Mouse (Mus musculus) ES-E14 (cell line): ENCODE measurements around the gene Rrad. TPM values are rescaled to one million over a fixed set of nuclear protein-coding genes. Genes with fewer than 3 reads are reported as not detected.
A peak's percentile ranks its signal among the peaks of the same experiment; 100 is the strongest.
"Not testable (repeated sequence)": the region's sequence is repeated elsewhere in the genome, so short reads cannot be mapped to it uniquely, and the experiment has no call there.

ENCODE experiments used
- DNase-seq: peaks from one replicate; pipeline ENCODE4 v3.0.0-alpha.2; 2013; ENCODE audit warnings: low read depth, low spot score
- H3K27ac ChIP-seq: 2 replicates; pipeline ENCODE4 v1.5.1; 2012; ENCODE audit warnings: low read depth, mild to moderate bottlenecking, low read length, moderate library complexity, mixed read lengths; ENCODE audit not compliant: poor library complexity, insufficient read depth, severe bottlenecking
- H3K36me3 ChIP-seq: 2 replicates; pipeline ENCODE4 v1.6.1; 2012; ENCODE audit warnings: mild to moderate bottlenecking, low read length, moderate library complexity, mixed read lengths; ENCODE audit not compliant: control insufficient read depth, poor library complexity, insufficient read depth, severe bottlenecking
- H3K4me1 ChIP-seq, 2 experiments: fragments of 150-350 bp in 1 of 2; sonication (generic) in 1 of 2; 2 replicates each; pipeline ENCODE4 v1.6.1; 2012; ENCODE audit warnings: low read length in 2 of 2, mild to moderate bottlenecking in 1 of 2, mixed read lengths in 1 of 2; ENCODE audit not compliant: control insufficient read depth in 2 of 2, insufficient read depth in 2 of 2, poor library complexity in 1 of 2
- H3K4me3 ChIP-seq, 2 experiments: fragments of 150-350 bp in 1 of 2; sonication (generic) in 1 of 2; 2 replicates each; pipeline ENCODE4 v1.5.1; 2012; ENCODE audit warnings: low read length in 2 of 2, low read depth in 1 of 2, mild to moderate bottlenecking in 1 of 2, mixed read lengths in 1 of 2; ENCODE audit not compliant: insufficient read depth in 1 of 2, poor library complexity in 1 of 2, severe bottlenecking in 1 of 2
- H3K9ac ChIP-seq: 2 replicates; pipeline ENCODE4 v1.6.1; 2012; ENCODE audit warnings: low read depth, mild to moderate bottlenecking, low read length, mixed read lengths; ENCODE audit not compliant: poor library complexity, insufficient read depth, severe bottlenecking
- H3K9me3 ChIP-seq: fragments of 150-350 bp; sonication (generic); 2 replicates; pipeline ENCODE4 v1.6.1; 2012; ENCODE audit warnings: low read depth, mild to moderate bottlenecking, low read length; ENCODE audit not compliant: control insufficient read depth, insufficient read depth
- CHD2 ChIP-seq: IDR thresholded peaks from 2 replicates; pipeline ENCODE4 v1.6.1; 2014; ENCODE audit warnings: mild to moderate bottlenecking, low read depth, low read length, inconsistent platforms
- HCFC1 ChIP-seq: IDR thresholded peaks from 2 replicates; pipeline ENCODE4 v1.6.1; 2012; ENCODE audit warnings: low read length, inconsistent platforms, borderline replicate concordance; ENCODE audit not compliant: insufficient read depth
- MAFK ChIP-seq: IDR thresholded peaks from 2 replicates; pipeline ENCODE4 v1.6.1; 2014; ENCODE audit warnings: mild to moderate bottlenecking, low read depth, low read length, inconsistent platforms; ENCODE audit not compliant: insufficient read depth
- ZC3H11A ChIP-seq: IDR thresholded peaks from 2 replicates; pipeline ENCODE4 v1.6.1; 2012; ENCODE audit warnings: low read depth, mild to moderate bottlenecking, inconsistent platforms, low read length, borderline replicate concordance
- ZNF384 ChIP-seq: IDR thresholded peaks from 2 replicates; pipeline ENCODE4 v1.6.1; 2012; ENCODE audit warnings: low read depth, low read length, inconsistent platforms
- in situ Hi-C, 2 experiments: fragments of 600-800 bp; cut with MboI; formaldehyde crosslinking; loops; one replicate each; pipeline ENCODE4 v1.15.1; 2025; ENCODE audit warnings: low sequenced_read_pairs in 2 of 2, inconsistent platforms in 1 of 2; ENCODE audit not compliant: unreplicated experiment in 2 of 2
- total RNA-seq: library from RNA; depleted of rRNA; stranded (reverse); fragments of 300-350 nt; gene quantifications from 2 replicates; pipeline ENCODE4 v1.2.3, GENCODE M21; 2012; rRNA removed

Gene Rrad
- total RNA-seq = 2.7 and 3.4 TPM in 2 replicates

DNA sequence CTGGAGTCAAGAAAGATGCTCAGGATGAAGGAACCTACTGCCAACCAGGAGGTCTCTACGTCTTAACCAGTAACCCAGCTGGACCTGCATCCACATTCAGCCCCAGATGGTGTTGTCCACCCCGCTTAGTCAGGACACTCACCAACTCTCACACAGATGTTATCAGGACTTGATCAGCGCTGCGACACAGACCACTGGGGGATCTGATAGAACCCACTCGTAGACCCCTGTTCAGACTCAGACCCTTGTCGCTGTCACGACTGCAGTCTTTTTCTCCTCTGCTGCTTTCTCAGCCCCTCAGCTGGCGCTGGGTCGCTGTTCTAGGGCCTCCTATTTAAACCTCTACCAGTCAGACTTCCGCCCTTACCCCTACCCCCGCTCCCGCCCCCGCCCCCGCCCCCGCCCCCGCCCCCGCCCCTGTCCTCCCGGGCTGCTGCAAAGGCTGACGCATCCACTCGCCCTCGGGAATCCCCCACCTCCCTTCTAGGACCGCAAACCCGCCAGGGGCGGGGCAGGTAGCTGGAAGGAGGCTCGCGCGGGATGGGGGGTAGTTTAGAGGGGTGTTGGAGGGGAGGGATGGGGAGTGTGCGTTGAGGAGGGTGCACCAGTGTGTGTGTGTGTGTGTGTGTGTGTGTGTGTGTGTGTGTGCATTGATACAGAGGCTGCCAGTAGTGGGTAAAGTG lies at the start of gene Rrad:
TSS of gene Rrad (minus strand) at position 347 of the 683 bp plus-strand sequence.
- H3K27ac ChIP-seq = no peak within 1 kb of the TSS
- H3K9me3 ChIP-seq = no peaks in the 10 kb centered on the region
- TF ChIP-seq MAFK (no peak), ZC3H11A (no peak), ZNF384 (no peak)
- peak within 1 kb of the TSS; percentile 34 to 52 for H3K4me3 ChIP-seq
- H3K36me3 ChIP-seq = no peaks in the 10 kb centered on the region
- in situ Hi-C loops = loop anchor here in 1 of 2 experiments (25.0 kb wide), 1 partner anchor 631 kb away; the partner anchor contains the start of genes B3gnt9, Fbxl8, Hsf4 and Tradd
- peaks cover 0 to 11% of the 10 kb centered on the region in 2 experiments; a peak in 2 of 4 replicates for H3K4me1 ChIP-seq
- peak within 1 kb of the TSS; percentile 33; the same call in 1 of the 2 replicates for H3K9ac ChIP-seq
- no peak for DNase-seq

DNA sequence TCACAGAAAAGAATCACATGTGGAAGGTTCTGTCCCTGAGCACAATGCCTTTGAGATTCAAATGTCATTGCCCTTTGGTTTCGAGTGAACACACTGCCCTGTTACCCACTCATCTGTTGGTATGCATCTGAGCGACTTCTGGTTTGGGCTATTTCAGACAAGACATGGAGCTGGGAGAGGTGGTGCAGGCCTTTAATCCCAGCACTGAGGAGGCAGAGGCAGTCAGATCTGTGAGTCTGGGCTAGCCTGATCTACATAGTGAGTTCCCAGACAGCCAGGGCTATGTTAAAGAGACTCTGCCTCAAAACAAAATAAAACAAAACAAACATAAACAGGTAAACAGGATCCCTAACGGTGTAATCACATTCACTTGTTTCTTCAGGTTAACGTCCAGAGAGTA lies 24.5 kb upstream of the Rrad start:
- TF ChIP-seq ZNF384 = no peak
- no peak for TF ChIP-seq MAFK
- TF ChIP-seq ZC3H11A = no peak
- no peak for TF ChIP-seq HCFC1
- no peak for TF ChIP-seq CHD2
- Histone ChIP-seq H3K9ac (no peak overlapping the region), H3K27ac (no peak overlapping the region), H3K36me3 (no peaks in the 10 kb centered on the region), H3K9me3 (no peaks in the 10 kb centered on the region), H3K4me3 (no peak overlapping the region), H3K4me1 (no peaks in the 10 kb centered on the region)
- DNase-seq = no peak
- in situ Hi-C loops = no loop called here

DNA sequence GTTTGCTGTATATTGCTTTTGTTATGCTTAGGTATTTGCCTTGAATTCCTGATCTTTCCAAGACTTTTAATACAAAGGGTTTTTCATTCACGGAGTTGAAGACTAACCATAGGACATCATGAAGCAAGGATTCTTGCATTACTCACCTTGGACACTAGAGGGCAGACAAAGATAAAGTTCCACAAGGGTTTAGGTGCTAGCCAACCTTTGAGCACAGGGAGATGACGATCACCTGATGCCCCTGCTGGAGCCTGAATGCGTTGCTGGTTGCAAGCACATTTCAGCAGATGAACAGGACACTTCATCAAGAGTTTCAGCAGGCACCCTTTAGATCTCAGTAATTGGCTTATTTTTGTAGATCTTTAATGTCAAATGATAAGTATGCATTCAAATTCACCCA lies 23.9 kb upstream of the Rrad start:
- in situ Hi-C loops = no loop called here
- Histone ChIP-seq H3K9me3 (no peaks in the 10 kb centered on the region), H3K9ac (no peak overlapping the region), H3K4me1 (no peaks in the 10 kb centered on the region), H3K4me3 (no peak overlapping the region), H3K27ac (no peak overlapping the region), H3K36me3 (no peaks in the 10 kb centered on the region)
- DNase-seq = peak; percentile 86
- TF ChIP-seq ZC3H11A (peak; percentile 90), HCFC1 (no peak), MAFK (0 out of 2 replicates have a peak, but pooled peaks have one; percentile 2), CHD2 (no peak), ZNF384 (no peak)

DNA sequence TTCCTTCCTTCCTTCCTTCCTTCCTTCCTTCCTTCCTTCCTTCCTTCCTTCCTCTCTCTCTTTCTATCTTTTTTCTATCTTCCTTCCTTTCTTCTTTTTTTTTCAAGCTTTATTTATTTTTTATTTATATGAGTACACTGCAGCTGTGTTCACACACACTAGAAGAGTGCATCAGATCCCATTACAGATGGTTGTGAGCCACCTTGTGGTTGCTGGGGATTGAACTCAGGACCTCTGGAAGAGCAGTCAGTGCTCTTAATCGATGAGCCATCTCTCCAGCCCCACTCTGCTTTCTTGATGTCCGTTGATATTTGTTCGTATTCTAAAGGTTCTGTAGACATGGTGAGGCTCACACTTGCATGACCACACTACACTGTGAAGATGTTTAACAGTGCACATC lies 13.1 kb upstream of the Rrad start:
- not testable (repeated sequence) for H3K36me3 ChIP-seq, DNase-seq, H3K4me3 ChIP-seq, H3K9me3 ChIP-seq, H3K9ac ChIP-seq, H3K4me1 ChIP-seq, H3K27ac ChIP-seq
- in situ Hi-C loops = loop anchor here in 1 of 2 experiments (25.0 kb wide), 1 partner anchor 618 kb away; the partner anchor contains the start of genes B3gnt9, Fbxl8, Hsf4 and Tradd

DNA sequence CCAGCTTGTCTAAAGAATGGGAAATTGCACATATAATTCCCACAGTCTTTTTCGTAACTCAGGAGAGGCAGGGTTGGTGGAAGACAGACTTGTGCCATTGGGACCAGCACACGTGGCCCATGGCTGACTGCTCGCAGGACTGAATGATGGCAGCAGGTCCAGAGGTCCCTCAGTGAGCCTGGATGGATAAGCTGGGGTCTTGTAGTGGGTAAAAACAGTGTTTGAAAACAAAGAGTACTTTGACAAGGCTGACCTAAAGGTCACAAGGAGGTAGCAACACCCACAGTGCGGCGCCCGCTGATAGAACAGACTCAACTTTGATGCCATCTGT lies 11.2 kb upstream of the Rrad start:
- H3K9ac ChIP-seq = peak overlapping the region; percentile 88
- DNase-seq = no peak
- no peaks in the 10 kb centered on the region for H3K36me3 ChIP-seq
- H3K9me3 ChIP-seq = no peaks in the 10 kb centered on the region
- no peak for TF ChIP-seq ZNF384
- TF ChIP-seq MAFK = no peak
- TF ChIP-seq HCFC1 = no peak
- no peak for TF ChIP-seq CHD2
- no peak for TF ChIP-seq ZC3H11A
- in situ Hi-C loops = loop anchor here in 1 of 2 experiments (25.0 kb wide), 1 partner anchor 620 kb away; the partner anchor contains the start of genes B3gnt9, Fbxl8, Hsf4 and Tradd
- no peak overlapping the region for H3K27ac ChIP-seq
- peak overlapping the region; percentile 92 to 95 for H3K4me3 ChIP-seq
- peaks cover 0 to 3% of the 10 kb centered on the region in 2 experiments; a peak in 1 of 4 replicates for H3K4me1 ChIP-seq
